9 mouse cellular contexts compared by ENCODE assay signal in the genomic region with DNA sequence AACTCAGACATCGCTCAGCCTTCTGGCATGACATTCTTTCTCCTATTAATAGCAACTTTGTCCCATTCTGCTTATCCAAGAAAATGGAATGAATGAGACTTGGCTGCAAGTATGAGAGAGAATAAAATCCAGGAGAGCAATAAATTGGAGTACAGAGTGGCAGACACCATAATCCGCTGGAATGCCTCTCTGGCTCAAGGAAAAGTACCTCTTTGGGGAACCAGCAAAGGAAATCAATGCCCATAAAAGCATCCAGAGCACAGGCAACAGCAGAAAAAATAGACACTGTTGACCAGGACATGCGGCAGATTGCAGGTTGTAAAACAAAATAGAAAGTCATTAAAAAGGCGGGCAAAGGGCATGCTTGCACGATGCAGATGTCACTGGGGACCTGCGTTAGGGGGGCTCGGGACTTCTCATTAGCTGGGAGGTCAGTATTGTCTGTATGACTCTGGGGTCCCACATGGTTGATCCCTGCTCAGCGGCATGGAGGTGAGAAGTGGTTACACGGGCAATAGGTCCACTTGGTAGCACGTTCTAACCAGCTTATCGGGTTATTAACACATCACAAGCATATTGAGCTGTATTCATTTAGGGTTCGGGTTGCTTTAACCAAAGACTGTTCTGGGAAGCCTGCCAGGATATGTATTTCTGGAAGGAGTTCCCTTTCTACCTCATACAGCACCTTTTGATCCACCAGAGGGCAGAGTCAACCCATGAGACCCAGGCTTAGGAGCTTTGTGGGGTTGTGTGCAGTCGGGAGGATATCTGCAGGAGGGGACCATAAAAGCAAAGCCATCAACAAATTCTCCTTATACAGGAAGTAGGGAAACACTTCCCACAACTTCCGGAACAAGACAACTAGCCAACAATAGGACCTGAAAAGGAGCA.
DNase-seq lines count a peak whose midpoint lies in the region; ATAC-seq and TF ChIP-seq lines count a peak whose summit lies in the region.
"Had no signal": no experiment of that assay in that cellular context is flagged by ENCODE, and none has a peak within 500 bp of the region (broad histone marks: within the 10 kb centered on the region; RNA-seq: fewer than 3 reads in every experiment).

No protein-coding gene starts in this region.

- ATAC-seq in heart, embryonic 11.5 days (replicated peaks; ENCODE audit: insufficient number of reproducible peaks, low FRiP score, low TSS enrichment) = no peak
- peak; percentile 70 for ATAC-seq in limb, embryonic 14.5 days (ENCODE audit: low FRiP score, low read depth)

- peaks cover 17% of the 10 kb centered on the region for H3K4me1 ChIP-seq in heart, embryonic 11.5 days (ENCODE audit: control insufficient read depth, insufficient read depth, low read length)
- peaks cover 11% of the 10 kb centered on the region for H3K4me1 ChIP-seq in limb, embryonic 14.5 days (ENCODE audit: control insufficient read depth, insufficient read depth, low read length)

- no peak overlapping the region for H3K9ac ChIP-seq in heart, embryonic 11.5 days (ENCODE audit: low read depth, low read length)
- H3K9ac ChIP-seq in limb, embryonic 14.5 days (ENCODE audit: low read depth, low read length, severe bottlenecking) = no peak overlapping the region

- H3K4me2 ChIP-seq in heart, embryonic 11.5 days = no peak overlapping the region
- H3K4me2 ChIP-seq in limb, embryonic 14.5 days (replicated peaks; ENCODE audit: low read depth, low read length, severe bottlenecking) = peak overlapping the region; percentile 26

- H3K9me3 ChIP-seq in heart, embryonic 11.5 days (replicated peaks; ENCODE audit: control insufficient read depth, low read length) = no peaks in the 10 kb centered on the region
- H3K9me3 ChIP-seq in limb, embryonic 14.5 days (ENCODE audit: control insufficient read depth, low read length) = no peaks in the 10 kb centered on the region

- no peak for TF ChIP-seq POLR2A in limb, embryonic 14.5 days (IDR thresholded peaks at IDR 0.05; ENCODE audit: borderline replicate concordance, extremely low read depth, insufficient read depth, insufficient read length)

- no peaks in the 10 kb centered on the region for H3K27me3 ChIP-seq in heart, embryonic 11.5 days (ENCODE audit: control insufficient read depth, insufficient read depth, low read length)
- H3K27me3 ChIP-seq in limb, embryonic 14.5 days (ENCODE audit: control insufficient read depth, insufficient read depth, low read length) = peaks cover 15% of the 10 kb centered on the region; the same call in 1 of the 2 replicates

- 60% methylated on average over 14 of the region's 14 CpGs for WGBS in heart, embryonic 11.5 days (ENCODE audit: insufficient replicate concordance)
- 15% methylated on average over 14 of the region's 14 CpGs for WGBS in limb, embryonic 14.5 days

- H3K27ac ChIP-seq in heart, embryonic 11.5 days (ENCODE audit: low read depth, low read length) = 0 out of 2 replicates have a peak overlapping the region, but pooled peaks have one; percentile 18
- H3K27ac ChIP-seq in limb, embryonic 14.5 days (replicated peaks; ENCODE audit: low read depth, low read length) = no peak overlapping the region

- no peak overlapping the region for H3K4me3 ChIP-seq in heart, embryonic 11.5 days (ENCODE audit: low read depth, low read length)
- H3K4me3 ChIP-seq in limb, embryonic 14.5 days (replicated peaks; ENCODE audit: low read length) = peak overlapping the region; percentile 7; the same call in 1 of the 2 replicates
- H3K4me3 ChIP-seq: erythroblast, embryonic 14.5 days had no signal

- H3K36me3 ChIP-seq in heart, embryonic 11.5 days (ENCODE audit: control insufficient read depth, insufficient read depth, low read length) = no peaks in the 10 kb centered on the region
- no peaks in the 10 kb centered on the region for H3K36me3 ChIP-seq in limb, embryonic 14.5 days (ENCODE audit: control insufficient read depth, insufficient read depth, low read length)

- DNase-seq in layer of hippocampus, adult 11-12 months (ENCODE audit: low spot score) = peak; percentile 51
- no peak for DNase-seq in layer of hippocampus, postnatal 36 days
- peak; percentile 84 to 85 for DNase-seq in cerebellum, postnatal 14 days
- DNase-seq in kidney, adult 8-10 months = peak; percentile 7 to 37
- peak; percentile 88 for DNase-seq in limb, embryonic 14.5 days (ENCODE audit: low spot score)
- peak; percentile 41 for DNase-seq in right cerebral cortex, postnatal 14 days
- DNase-seq in thymus, postnatal 25 days = no peak

Comparison
In these comparisons a context has a peak if more than half of its experiments do, and no peak if none do; other contexts are left out.
1. DNase-seq: peak in layer of hippocampus, adult 11-12 months (single experiment), cerebellum, postnatal 14 days (2 of 2), kidney, adult 8-10 months (2 of 2), limb, embryonic 14.5 days (single experiment) and right cerebral cortex, postnatal 14 days (single experiment); none in layer of hippocampus, postnatal 36 days (0 of 2) and thymus, postnatal 25 days (single experiment).